Mouse (Mus musculus): ENCODE data around the gene Unk. TPM values are rescaled to one million over a fixed set of nuclear protein-coding genes. Genes with fewer than 3 reads are reported as not detected.

Gene Unk
- 10 to 100 TPM; 20.7 to 21.7 TPM for total RNA-seq (2021)

DNA sequence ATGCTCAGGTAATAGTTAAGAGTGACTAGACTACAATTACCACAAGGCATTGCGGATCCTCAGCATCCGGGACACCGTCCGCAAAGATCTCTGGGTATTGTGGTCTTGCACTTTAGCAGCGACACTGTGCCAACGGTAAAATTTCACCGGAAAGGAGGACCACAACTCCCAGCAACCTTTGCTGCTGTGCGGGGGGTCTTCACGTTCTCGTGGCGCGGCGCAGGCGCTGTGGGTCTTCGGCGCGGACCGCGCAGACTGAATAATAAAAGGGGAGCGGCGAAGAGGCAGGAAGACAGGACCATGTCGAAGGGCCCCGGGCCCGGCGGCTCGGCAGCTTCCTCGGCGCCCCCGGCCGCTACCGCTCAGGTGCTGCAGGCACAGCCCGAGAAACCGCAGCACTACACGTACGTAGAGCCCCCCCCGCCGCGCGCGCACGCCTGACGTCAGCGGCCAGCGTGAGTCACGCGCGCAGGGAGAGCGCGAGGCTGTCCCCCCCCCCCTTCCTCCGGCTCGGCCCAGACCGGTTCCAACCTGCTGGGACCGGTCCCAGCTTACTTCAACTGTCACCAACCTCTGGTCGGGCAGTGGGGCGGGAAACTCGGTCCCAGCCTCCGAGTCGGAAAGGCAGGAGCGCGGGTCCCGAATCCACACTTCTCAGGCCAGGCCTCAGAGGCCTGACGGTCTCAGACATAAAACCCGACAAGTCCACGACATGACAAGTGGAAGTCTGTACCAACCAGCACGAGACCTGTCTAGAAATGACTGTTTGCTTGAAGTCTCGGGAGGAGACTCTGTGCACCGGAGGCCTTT lies at the start of gene Unk:
Unk (plus strand) TSS at position 235 of the 810 bp plus-strand sequence.
- intact Hi-C loops (cut with DNase I), result loop anchor here (2.0 to 5.0 kb wide), 2 partner anchors 57 to 102 kb away; partner anchors contain the start of genes Trim65 and Wbp2

DNA sequence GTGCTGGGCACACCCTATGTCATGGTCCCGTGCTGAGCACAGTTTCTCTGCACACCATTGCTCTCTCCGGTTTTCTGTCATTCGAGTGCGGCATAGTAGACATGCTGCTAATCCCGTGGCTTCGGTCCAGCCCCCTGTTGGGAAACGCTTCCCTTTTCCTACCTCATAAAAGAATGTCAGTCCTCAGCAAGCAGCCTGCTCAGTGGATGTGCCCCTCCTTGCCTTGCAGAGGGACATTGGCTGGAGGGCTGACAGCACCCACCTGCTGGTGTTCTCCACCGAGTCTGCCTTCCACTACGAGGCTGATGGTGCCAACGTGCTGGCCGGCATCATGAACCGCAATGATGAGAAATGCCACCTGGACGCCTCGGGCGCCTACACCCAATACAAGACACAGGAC lies 47.6 kb upstream of the Unk start:
- no peak for DNase-seq (ENCODE audit: low spot score in 2 of 2)
- intact Hi-C loops (cut with DNase I), result loop anchor here (10.0 kb wide), 2 partner anchors 138 to 248 kb away; no protein-coding TSS in a partner anchor

More for the DNA sequence above, at the start of gene Unk:
- DNase-seq (ENCODE audit: low spot score in 2 of 2), result peak; percentile 98 to 99

DNA sequence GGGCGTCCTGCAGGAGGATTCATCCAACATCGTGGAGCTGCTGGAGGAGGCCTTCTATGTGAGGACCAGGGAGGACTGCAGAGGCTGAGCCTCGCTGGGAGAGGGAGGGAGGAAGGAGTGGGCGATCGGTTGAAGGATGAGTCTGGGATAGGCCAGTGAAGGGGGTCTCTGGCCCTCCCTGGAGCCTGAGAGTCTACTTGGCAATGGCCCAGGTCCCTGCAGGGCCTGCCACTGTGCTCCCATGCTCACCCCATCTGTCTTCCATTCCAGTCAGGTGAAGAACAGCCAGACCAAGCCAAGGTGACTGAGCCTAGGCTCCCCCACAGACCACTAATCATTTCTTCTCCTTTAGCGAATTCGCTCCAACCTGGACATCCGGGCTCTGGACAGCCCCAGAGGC lies 46.8 kb upstream of the Unk start:
- DNase-seq (ENCODE audit: low spot score in 2 of 2), result no peak

DNA sequence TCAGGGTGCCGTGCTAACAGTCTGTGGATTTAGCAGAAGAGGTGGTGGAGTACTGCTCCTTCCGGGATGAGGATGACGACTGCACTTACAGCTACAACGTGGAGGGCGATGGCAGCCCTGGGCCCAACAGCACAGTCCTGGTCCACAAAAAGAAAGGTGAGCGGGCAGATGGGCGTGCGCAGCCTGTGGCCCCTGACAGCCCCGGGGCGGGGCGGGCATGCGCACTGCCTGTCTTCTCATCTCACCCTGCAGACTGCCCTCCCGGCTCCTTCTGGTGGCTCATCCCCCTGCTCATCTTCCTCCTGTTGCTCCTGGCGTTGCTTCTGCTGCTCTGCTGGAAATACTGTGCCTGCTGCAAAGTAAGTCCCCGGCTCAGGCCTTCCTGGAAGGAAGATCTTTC lies 40.4 kb upstream of the Unk start:
- intact Hi-C loops (cut with DNase I), result loop anchor here (10.0 kb wide), 2 partner anchors 145 to 255 kb away; no protein-coding TSS in a partner anchor
- no peak for DNase-seq (ENCODE audit: low spot score in 2 of 2)

More for the DNA sequence above, 46.8 kb upstream of the Unk start:
- intact Hi-C loops (cut with DNase I), result loop anchor here (10.0 kb wide), 2 partner anchors 138 to 248 kb away; no protein-coding TSS in a partner anchor

DNA sequence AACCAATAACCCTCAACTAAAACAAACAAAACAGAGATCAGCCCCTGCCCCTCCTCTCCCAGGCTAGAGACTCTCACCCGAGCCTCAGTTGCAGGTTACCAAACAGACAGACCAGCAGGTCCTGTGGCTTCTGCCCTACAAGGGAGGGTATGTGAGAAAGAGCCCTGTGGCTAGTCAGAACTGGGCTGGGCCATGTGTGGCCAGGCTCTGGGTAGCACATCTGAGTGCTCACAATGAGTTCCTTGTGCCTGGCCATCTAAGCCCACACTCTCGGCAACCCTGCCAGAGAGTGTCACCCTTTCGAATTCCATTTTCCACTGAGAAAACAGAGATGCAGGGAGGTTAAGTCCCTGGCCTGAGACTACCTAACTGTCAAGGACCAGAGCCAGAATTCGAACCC lies 38.0 kb upstream of the Unk start:
- intact Hi-C loops (cut with DNase I), result no loop called here
- DNase-seq (ENCODE audit: low spot score in 2 of 2), result no peak

DNA sequence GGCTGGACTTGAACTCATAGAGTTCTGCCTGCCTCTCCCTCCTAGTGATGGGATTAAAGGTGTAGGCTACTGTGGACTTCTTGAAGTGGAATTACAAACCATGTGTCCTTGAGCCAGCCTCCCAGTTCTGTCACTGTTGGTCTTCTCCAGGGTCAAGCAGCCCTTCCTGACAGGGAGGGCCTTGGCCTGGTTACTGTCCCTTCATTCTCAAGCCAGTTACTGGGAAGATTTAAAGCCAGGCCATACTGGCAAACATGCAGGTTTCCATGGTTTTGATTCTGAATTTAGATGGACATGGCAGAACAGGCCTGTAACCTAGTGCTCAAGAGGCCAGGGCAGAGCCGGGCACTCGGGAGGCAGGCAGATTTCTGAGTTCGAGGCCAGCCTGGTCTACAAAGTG lies 34.9 kb upstream of the Unk start:
- intact Hi-C loops (cut with DNase I), result no loop called here
- no peak for DNase-seq (ENCODE audit: low spot score in 2 of 2)

DNA sequence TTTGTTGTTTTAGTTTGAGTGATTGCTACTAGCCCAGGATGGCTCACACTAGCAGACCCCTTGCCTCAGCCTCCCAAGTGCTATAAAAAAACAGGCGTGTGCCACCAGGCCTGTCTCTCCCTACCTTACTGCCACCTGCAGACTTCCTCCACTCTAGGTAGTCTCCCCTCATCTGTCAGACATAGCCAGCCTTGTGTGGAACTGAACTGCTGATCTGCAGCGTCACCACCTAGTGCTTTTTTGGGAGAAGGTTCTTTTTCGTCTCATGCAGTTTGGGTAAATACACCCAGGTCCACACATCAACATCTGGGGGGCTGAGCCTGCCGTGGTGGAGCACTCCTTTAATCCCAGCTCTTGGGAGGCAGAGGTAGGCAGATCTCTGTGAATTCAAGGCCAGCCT lies 33.1 kb upstream of the Unk start:
- intact Hi-C loops (cut with DNase I), result no loop called here
- DNase-seq (ENCODE audit: low spot score in 2 of 2), result no peak

DNA sequence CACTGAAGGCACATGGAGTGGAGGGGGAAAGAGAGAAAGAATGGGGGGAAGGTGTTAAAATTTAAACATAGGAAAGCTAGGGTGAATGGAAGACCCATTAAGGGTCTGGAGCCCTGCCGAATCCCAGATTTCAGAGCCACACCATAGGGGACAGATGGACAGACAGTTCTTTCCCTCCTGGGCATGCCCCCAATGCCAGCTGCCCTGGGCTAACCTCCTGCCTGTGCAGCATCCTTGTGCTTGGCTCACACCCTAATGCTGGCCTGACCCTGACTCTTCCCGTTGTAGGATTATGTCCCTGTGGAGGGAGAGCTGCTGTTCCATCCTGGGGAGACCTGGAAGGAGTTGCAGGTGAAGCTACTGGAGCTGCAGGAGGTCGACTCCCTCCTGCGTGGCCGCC lies 32.5 kb upstream of the Unk start:
- no peak for DNase-seq (ENCODE audit: low spot score in 2 of 2)
- intact Hi-C loops (cut with DNase I), result loop anchor here (2.0 kb wide), 1 partner anchor 59 kb away; no protein-coding TSS in a partner anchor

DNA sequence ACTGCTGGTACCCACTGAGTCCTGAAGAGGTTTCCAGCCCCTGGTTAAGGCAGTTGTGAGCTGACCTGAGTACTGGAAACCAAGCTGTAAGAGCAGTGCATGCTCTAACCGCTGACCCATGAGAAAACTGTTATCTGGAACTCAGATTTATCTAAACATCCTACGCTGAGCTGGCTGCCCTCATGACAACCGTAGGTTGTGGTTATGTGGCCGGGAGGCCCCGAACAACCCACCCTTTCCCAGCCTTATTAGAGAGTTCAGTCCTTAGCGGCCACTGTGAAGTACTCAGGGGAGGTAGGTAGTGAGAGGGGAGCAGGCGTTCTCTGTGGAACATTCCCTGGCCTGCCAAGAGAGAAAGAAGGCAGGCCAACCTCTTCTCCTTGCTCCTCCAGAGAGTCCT lies 31.1 kb upstream of the Unk start:
- DNase-seq (ENCODE audit: low spot score in 2 of 2), result no peak
- intact Hi-C loops (cut with DNase I), result loop anchor here (2.0 kb wide), 1 partner anchor 60 kb away; no protein-coding TSS in a partner anchor

DNA sequence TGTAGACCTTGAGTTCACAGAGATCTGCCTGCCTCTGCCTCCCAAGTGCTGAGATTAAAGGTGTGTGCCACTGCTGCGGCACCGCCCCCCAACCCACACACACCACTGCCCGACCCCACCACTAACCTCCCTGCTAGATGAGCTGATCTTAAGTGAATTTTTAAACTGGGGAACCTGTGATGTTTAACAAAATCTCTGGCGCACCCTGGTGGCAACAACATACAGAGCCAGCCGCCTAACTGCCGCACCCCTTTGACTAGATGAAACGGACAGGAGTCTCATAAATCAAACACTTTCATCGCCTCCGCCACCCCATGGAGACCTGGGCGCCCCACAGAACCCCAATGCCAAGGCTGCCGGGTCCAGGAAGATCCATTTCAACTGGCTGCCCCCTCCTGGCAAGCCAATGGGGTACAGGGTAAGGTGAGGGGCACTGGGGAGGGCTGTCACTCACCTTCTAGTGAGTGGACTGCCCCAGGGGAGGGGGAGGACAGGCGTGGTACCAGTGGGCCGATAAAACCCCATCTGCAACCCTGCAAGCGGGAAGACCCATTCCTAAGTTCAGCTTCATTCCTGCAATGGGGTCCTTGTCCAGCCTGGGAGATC lies 30.5 kb upstream of the Unk start:
- peak; percentile 74 to 75 for DNase-seq (ENCODE audit: low spot score in 2 of 2)
- intact Hi-C loops (cut with DNase I), result loop anchor here (2.0 kb wide), 1 partner anchor 61 kb away; no protein-coding TSS in a partner anchor

DNA sequence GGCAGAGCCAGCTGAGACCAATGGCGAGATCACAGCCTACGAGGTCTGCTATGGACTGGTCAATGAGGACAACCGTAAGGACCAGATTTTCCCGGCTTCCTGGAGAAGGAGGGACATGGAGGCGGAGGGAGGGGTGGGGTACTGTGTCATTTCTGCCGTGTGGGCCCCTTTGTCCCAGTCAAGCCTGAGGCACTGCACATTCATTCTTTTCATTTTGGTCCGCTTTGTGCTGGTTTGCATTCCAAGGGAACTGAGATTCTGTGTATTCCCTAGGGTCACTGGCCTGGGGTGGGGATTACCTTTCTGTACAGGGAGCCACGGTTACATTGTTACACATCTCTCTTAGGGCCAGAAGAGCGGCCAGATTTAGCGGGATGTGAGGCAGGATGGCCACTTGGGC lies 29.5 kb upstream of the Unk start:
- intact Hi-C loops (cut with DNase I), result no loop called here
- DNase-seq (ENCODE audit: low spot score in 2 of 2), result no peak

DNA sequence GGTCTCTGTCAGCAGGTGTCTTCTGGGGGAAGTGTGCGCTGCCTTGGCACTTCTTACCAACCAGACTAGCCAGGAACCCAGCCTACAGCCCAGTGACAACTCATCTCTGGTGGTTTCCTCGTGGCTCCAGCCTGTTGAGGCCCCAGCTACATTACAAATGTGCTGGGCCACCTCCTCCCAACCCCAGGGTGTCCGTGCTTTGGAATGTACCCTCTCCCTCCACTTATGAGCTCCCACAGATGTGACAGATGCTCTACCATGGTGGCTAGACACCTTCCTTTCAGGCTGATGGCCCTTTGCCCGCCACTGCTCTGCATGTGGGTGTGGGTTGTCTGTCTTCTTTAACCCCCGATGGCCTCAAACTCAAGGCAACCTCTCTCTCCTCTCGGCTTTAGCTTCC lies 28.4 kb upstream of the Unk start:
- intact Hi-C loops (cut with DNase I), result no loop called here
- no peak for DNase-seq (ENCODE audit: low spot score in 2 of 2)

DNA sequence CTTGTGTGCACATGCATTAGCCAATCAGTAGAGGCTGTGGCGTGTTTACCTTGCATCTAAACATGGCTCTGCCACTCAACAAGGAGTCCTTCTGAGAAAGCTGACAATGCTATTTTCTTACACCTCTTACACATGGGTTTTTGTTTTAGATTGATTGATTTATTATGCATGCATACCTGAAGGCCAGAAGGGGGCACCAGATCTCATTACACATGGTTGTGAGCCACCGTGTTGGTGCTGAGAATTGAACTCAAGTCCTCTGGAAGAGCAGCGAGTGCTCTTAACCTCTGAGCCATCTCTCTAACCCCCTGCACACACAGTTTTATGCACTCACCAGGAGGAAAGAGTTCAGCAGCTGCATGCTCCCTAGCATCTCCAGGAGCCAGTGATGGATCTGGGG lies 27.2 kb upstream of the Unk start:
- intact Hi-C loops (cut with DNase I), result no loop called here
- DNase-seq (ENCODE audit: low spot score in 2 of 2), result no peak

DNA sequence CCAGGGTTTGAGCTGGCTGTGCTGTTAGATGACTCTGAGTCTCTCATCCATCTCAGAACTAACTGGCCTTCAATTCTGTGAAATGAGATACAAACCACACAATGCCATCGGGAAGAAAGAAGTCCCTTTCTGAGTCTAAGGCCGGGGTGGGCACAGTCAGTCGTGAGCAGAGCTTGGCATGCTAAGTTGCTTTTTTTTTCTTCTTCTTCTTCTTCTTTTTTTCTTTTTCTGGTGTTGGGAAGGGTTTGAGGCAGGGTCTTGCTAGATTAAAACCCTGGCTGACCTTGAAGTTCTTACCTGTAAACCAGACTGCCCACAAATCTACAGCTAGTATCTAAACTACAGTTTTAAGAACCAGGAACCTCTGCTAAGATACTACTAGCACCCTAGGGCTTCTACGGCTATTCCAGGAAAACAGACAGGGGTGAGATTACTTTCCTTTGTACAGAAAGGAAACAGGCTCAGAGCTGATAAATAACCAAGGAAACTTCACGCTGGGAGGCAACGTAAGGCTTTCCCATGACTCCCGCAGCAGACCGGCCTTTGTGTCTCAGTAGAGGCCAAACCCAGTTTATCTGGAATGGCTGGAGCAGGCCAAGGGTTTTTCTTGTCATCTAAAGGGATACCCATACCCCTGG lies 25.8 kb upstream of the Unk start:
- DNase-seq (ENCODE audit: low spot score in 2 of 2), result no peak
- intact Hi-C loops (cut with DNase I), result no loop called here

DNA sequence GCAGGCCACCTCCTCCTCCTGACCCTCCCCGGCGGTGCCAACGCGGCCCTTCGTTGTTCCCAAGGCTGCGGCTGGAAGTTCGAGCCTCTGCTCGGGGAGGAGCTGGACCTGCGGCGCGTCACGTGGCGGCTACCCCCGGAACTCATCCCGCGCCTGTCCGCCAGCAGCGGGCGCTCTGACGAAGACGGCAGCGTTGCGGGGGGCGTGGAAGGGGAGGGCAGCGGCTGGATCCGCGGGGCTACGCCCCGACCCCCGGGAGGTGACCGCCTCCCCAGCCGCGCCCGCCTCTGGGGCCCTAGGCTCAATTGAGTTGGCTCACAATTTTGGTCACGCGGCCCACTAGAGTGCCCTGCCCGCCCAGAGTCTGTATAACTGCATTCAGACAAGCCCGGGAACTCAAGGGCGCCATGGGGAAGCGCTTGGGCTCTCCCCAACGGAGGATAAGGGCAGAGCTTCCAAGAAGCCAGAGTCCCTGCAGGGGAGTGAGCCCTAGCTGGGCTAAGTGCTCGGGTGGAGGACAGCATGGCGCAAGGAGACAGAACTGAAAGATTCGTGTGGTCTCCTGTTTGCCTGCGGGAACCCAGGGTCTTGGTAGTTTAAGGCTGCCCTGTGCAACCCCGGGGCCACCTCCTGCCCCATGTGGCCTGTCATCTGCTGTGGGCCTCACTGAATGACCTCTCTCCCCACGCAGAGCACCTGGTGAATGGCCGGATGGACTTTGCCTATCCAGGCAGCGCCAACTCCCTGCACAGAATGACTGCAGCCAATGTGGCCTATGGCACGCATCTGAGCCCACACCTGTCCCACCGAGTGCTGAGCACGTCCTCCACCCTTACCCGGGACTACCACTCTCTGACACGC lies 25.1 kb upstream of the Unk start:
- intact Hi-C loops (cut with DNase I), result no loop called here
- DNase-seq (ENCODE audit: low spot score in 2 of 2), result peak; percentile 52 to 64

DNA sequence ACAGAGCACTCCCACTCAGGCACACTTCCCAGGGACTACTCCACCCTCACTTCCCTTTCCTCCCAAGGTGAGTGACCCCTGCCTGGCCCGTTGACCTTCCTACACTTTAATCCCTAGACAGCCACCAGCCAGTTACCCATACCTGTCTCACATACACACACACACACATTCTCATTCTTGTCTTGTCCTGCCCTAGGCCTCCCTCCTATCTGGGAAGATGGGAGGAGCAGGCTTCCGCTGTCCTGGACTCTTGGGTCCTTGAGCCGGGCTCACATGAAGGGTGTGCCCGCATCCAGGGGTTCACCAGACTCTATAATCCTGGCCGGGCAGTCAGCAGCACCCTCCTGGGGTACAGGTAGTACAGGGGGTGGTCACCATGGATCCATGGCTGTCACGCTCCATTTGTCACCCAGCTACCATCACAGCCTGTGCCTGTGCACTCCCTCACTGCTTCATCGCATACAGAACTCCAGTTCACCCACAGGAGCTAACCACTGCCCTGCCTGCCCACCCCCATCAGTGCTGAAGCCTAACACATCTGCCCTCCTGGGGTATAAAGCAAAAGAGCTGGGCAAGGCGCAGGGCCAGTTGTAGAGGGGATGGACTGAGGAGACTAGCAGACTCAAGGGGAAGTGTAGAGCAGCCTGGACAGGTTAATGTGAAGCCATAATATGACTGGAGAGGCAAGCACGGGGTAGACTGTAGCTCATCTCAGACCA lies 24.3 kb upstream of the Unk start:
- intact Hi-C loops (cut with DNase I), result no loop called here
- DNase-seq (ENCODE audit: low spot score in 2 of 2), result no peak

DNA sequence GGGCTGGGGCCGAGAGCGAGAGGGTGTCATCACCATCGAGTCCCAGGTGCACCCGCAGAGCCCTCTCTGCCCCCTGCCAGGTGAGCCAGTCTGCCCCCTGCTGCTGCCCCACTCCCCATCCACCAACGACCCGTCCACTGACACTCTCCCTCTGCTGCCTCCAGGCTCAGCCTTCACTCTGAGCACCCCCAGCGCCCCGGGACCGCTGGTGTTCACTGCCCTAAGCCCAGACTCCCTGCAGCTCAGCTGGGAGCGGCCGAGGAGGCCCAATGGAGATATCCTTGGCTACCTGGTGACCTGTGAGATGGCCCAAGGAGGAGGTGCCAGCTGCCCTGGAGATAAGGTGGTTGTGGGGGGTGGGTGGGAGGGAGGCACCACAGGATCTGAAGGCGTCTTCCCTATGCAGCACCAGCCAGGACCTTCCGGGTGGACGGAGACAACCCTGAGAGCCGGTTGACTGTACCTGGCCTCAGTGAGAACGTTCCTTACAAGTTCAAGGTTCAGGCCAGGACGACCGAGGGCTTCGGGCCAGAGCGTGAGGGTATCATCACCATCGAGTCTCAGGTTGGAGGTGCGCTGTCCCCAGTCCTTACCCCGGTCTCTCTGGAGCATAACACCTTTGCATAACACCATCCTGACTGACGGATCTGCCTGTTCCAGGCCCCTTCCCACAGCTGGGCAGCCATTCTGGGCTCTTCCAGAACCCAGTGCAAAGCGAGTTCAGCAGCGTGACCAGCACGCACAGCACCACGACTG lies 22.8 kb upstream of the Unk start:
- no peak for DNase-seq (ENCODE audit: low spot score in 2 of 2)
- intact Hi-C loops (cut with DNase I), result no loop called here

DNA sequence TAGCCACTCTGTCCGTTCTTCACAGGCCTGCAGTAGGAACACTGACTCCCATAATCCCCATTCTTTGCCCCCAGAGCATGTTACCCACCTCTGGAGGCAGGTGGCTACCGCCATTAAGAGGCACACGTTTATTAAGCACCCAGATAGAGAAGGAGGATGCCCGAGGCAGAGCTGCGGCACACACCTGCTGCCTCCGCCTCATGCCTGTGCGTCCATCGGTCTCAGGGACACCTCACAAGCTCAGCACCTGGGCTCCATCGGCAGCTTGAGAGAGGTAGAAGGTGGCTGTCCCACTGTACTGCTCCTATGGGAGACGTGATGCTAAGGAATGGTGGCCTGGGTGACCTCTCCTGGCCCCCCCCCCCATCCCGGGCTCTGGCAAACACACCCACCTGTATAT lies 21.7 kb upstream of the Unk start:
- no peak for DNase-seq (ENCODE audit: low spot score in 2 of 2)
- intact Hi-C loops (cut with DNase I), result no loop called here

All from left cerebral cortex, postnatal 25 days (tissue).